In genomic region chr3:130518457-130518879, GRCm38 (mm10) we compare ENCODE assay signal across 16 mouse cellular contexts.
DNase-seq lines count a peak whose midpoint lies in the region; ATAC-seq and TF ChIP-seq lines count a peak whose summit lies in the region.
"Had no signal": no experiment of that assay in that cellular context is flagged by ENCODE, and none has a peak within 500 bp of the region (broad histone marks: within the 10 kb centered on the region; RNA-seq: fewer than 3 reads in every experiment).

No protein-coding gene starts in this region.

- TF ChIP-seq CTCF in kidney, adult 2 months (conservative IDR thresholded peaks at IDR 0.05; ENCODE audit: insufficient read depth, insufficient read length, low read depth, low read length) = no peak

- no peak overlapping the region for H3K27ac ChIP-seq in hindbrain, embryonic 14.5 days
- H3K27ac ChIP-seq in hindbrain, embryonic 12.5 days = no peak overlapping the region
- no peak overlapping the region for H3K27ac ChIP-seq in hindbrain, embryonic 16.5 days (ENCODE audit: low read depth, low read length)
- no peak overlapping the region for H3K27ac ChIP-seq in neural tube, embryonic 14.5 days (ENCODE audit: low read depth, low read length)
- H3K27ac ChIP-seq in kidney, adult 2 months (ENCODE audit: insufficient read depth, low read depth, low read length) = no peak overlapping the region
- H3K27ac ChIP-seq: limb, embryonic 13.5 days had no signal

- peaks cover 4% of the 10 kb centered on the region; the same call in 1 of the 2 replicates for H3K4me1 ChIP-seq in hindbrain, embryonic 14.5 days (replicated peaks; ENCODE audit: control insufficient read depth, insufficient read depth, low read length)
- H3K4me1 ChIP-seq in hindbrain, embryonic 12.5 days = peaks cover 5% of the 10 kb centered on the region
- no peaks in the 10 kb centered on the region; the same call in 1 of the 2 replicates for H3K4me1 ChIP-seq in hindbrain, embryonic 16.5 days (ENCODE audit: control insufficient read depth, insufficient read depth, low read depth, low read length)
- H3K4me1 ChIP-seq in neural tube, embryonic 14.5 days (ENCODE audit: control insufficient read depth, insufficient read depth, low read length) = no peaks in the 10 kb centered on the region
- H3K4me1 ChIP-seq in kidney, adult 2 months (ENCODE audit: control insufficient read depth, insufficient read depth, low read length) = no peaks in the 10 kb centered on the region

- H3K36me3 ChIP-seq in hindbrain, embryonic 14.5 days (replicated peaks; ENCODE audit: control insufficient read depth, insufficient read depth) = no peaks in the 10 kb centered on the region
- H3K36me3 ChIP-seq in hindbrain, embryonic 12.5 days = no peaks in the 10 kb centered on the region
- H3K36me3 ChIP-seq in hindbrain, embryonic 16.5 days (ENCODE audit: control insufficient read depth, insufficient read depth, low read length) = no peaks in the 10 kb centered on the region
- H3K36me3 ChIP-seq in neural tube, embryonic 14.5 days (ENCODE audit: control insufficient read depth, insufficient read depth, low read length) = no peaks in the 10 kb centered on the region
- H3K36me3 ChIP-seq in kidney, adult 2 months (ENCODE audit: control insufficient read depth, insufficient read depth, low read length) = no peaks in the 10 kb centered on the region
- H3K36me3 ChIP-seq: limb, embryonic 13.5 days had no signal

- no peaks in the 10 kb centered on the region for H3K9me3 ChIP-seq in hindbrain, embryonic 14.5 days (ENCODE audit: control insufficient read depth, low read length)
- H3K9me3 ChIP-seq in hindbrain, embryonic 12.5 days (replicated peaks) = no peaks in the 10 kb centered on the region
- no peaks in the 10 kb centered on the region for H3K9me3 ChIP-seq in hindbrain, embryonic 16.5 days (ENCODE audit: control insufficient read depth, low read length)
- H3K9me3 ChIP-seq in neural tube, embryonic 14.5 days (ENCODE audit: control insufficient read depth, low read length) = no peaks in the 10 kb centered on the region
- H3K9me3 ChIP-seq: limb, embryonic 13.5 days had no signal

- no peak overlapping the region for H3K4me2 ChIP-seq in hindbrain, embryonic 14.5 days (replicated peaks)
- no peak overlapping the region for H3K4me2 ChIP-seq in hindbrain, embryonic 12.5 days (replicated peaks)
- no peak overlapping the region for H3K4me2 ChIP-seq in hindbrain, embryonic 16.5 days (ENCODE audit: low read length)
- no peak overlapping the region for H3K4me2 ChIP-seq in neural tube, embryonic 14.5 days (ENCODE audit: low read depth, low read length)
- H3K4me2 ChIP-seq: limb, embryonic 13.5 days had no signal

- no peak for TF ChIP-seq POLR2A in kidney, adult 2 months (IDR thresholded peaks at IDR 0.05; ENCODE audit: low read depth, low read length)

- peak; percentile 32 for DNase-seq in hindbrain, embryonic 14.5 days (ENCODE audit: low spot score)
- peak; percentile 31 to 38 for DNase-seq in right cerebral cortex, postnatal 10 days (ENCODE audit: low spot score in 2 of 2)
- no peak for DNase-seq in right cerebral cortex, postnatal 25 days
- DNase-seq in kidney, adult 18-20 months = no peak
- no peak for DNase-seq in kidney, adult 2 months
- DNase-seq: cerebellum, adult 8-10 months; gastrocnemius, postnatal 14 days; heart, postnatal 36 days; lung, postnatal 36 days; thymus, postnatal 4 days had no signal

- no peak overlapping the region for H3K9ac ChIP-seq in hindbrain, embryonic 14.5 days
- H3K9ac ChIP-seq in hindbrain, embryonic 12.5 days = no peak overlapping the region
- H3K9ac ChIP-seq in hindbrain, embryonic 16.5 days (ENCODE audit: low read depth, low read length) = no peak overlapping the region
- no peak overlapping the region for H3K9ac ChIP-seq in neural tube, embryonic 14.5 days (replicated peaks; ENCODE audit: low read depth, low read length)
- H3K9ac ChIP-seq: limb, embryonic 13.5 days had no signal

- H3K4me3 ChIP-seq in hindbrain, embryonic 14.5 days (replicated peaks; ENCODE audit: low read length) = no peak overlapping the region
- no peak overlapping the region for H3K4me3 ChIP-seq in hindbrain, embryonic 12.5 days
- H3K4me3 ChIP-seq in hindbrain, embryonic 16.5 days (ENCODE audit: low read length) = no peak overlapping the region
- no peak overlapping the region for H3K4me3 ChIP-seq in neural tube, embryonic 14.5 days (ENCODE audit: low read depth, low read length)
- no peak overlapping the region for H3K4me3 ChIP-seq in kidney, adult 2 months (ENCODE audit: insufficient read depth, low read depth, low read length)
- H3K4me3 ChIP-seq: limb, embryonic 13.5 days had no signal

- ATAC-seq in hindbrain, embryonic 14.5 days (ENCODE audit: low FRiP score) = no peak
- no peak for ATAC-seq in hindbrain, embryonic 12.5 days (ENCODE audit: low FRiP score)
- 0 out of 2 replicates have a peak, but pooled peaks have one; percentile 45 for ATAC-seq in hindbrain, embryonic 16.5 days
- ATAC-seq in neural tube, embryonic 14.5 days (ENCODE audit: low read depth) = peak; percentile 79; the same call in 1 of the 2 replicates
- ATAC-seq: Patski had no signal

- 28% methylated on average over 9 of the region's 9 CpGs for WGBS in hindbrain, embryonic 14.5 days
- WGBS in hindbrain, embryonic 12.5 days = 58% methylated on average over 9 of the region's 9 CpGs
- WGBS in hindbrain, embryonic 16.5 days = 35% methylated on average over 9 of the region's 9 CpGs
- 35% methylated on average over 9 of the region's 9 CpGs for WGBS in neural tube, embryonic 14.5 days
- 82% methylated on average over 9 of the region's 9 CpGs for WGBS in kidney, adult 2 months

- no peaks in the 10 kb centered on the region for H3K27me3 ChIP-seq in hindbrain, embryonic 14.5 days (ENCODE audit: control insufficient read depth, insufficient read depth, low read length)
- H3K27me3 ChIP-seq in hindbrain, embryonic 12.5 days = no peaks in the 10 kb centered on the region
- H3K27me3 ChIP-seq in hindbrain, embryonic 16.5 days (replicated peaks; ENCODE audit: control insufficient read depth, insufficient read depth, low read length) = no peaks in the 10 kb centered on the region
- H3K27me3 ChIP-seq in neural tube, embryonic 14.5 days (ENCODE audit: control insufficient read depth, insufficient read depth, low read length) = no peaks in the 10 kb centered on the region
- H3K27me3 ChIP-seq in kidney, adult 2 months (replicated peaks; ENCODE audit: control insufficient read depth, insufficient read depth, low read length) = no peaks in the 10 kb centered on the region
- H3K27me3 ChIP-seq: CH12.LX, Patski had no signal

Comparison
In these comparisons a context has a peak if more than half of its experiments do, and no peak if none do; other contexts are left out.
1. ATAC-seq: peak in hindbrain, embryonic 16.5 days (single experiment) and neural tube, embryonic 14.5 days (single experiment); none in hindbrain, embryonic 14.5 days (single experiment) and hindbrain, embryonic 12.5 days (single experiment).
2. DNase-seq: peak in hindbrain, embryonic 14.5 days (single experiment) and right cerebral cortex, postnatal 10 days (2 of 2); none in right cerebral cortex, postnatal 25 days (single experiment), kidney, adult 18-20 months (single experiment) and kidney, adult 2 months (single experiment).